Mouse (Mus musculus): Measurements from ENCODE around the gene Htr5b.

Htr5b gene

DNA sequence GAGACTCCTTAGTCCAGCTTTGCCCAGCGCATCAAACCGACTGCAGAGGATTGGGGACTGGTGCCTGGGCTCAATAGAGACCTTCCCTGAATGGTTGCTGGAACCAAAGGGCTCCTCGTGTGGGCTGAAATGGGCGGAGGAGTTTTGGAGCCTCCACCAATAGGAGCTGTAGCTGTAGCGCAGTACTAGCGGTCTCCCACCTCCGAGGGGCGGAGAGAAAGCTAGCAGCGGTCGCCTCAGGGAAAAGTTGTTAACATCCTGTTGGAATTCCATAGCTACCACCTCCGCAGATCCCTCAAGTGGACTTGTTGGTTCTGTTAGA is at the start of gene Htr5b:
Gene Htr5b, minus strand, starts transcription at position 67 of the 322 bp plus-strand sequence.
- no peak for DNase-seq

DNA sequence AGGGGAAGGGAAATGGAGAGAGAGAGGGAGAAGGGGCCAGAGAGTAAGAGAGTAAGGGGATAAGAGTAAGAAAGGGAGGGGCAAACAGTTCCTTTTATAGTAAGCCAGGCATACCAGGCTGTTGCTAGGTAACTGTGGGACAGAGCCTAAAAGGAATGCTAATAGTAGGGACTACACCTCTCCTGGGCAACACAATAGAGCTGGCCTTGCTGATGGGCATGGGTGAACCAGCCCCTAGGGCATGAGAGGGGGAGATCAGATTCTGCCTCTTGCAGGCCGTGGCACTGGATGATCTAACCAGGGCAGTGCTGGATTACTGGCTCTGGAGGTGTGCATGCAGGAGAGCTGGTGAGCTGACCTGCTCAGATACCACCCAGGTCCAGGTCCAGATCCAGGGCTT is 49.2 kb upstream of the Htr5b start:
- no peak for DNase-seq

DNA sequence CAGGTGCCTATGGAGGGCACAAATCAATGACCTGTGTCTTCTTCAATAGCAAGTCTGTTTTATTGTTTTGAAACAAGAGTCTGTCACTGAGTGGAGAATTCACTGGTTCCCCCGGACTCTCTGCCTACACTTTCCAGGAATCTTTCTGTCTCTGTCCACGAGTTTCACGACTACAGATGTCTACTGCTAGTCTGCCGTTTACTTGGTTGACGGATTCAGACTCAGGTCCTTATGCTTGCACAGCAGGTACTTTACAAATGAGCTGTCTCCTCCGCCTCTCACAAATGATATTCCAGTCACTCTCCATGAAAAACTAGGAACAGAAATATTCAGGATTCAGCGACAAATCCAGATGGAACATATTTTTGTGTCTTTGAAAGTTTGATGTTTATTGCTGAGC is 42.3 kb upstream of the Htr5b start:
- no peak for DNase-seq

DNA sequence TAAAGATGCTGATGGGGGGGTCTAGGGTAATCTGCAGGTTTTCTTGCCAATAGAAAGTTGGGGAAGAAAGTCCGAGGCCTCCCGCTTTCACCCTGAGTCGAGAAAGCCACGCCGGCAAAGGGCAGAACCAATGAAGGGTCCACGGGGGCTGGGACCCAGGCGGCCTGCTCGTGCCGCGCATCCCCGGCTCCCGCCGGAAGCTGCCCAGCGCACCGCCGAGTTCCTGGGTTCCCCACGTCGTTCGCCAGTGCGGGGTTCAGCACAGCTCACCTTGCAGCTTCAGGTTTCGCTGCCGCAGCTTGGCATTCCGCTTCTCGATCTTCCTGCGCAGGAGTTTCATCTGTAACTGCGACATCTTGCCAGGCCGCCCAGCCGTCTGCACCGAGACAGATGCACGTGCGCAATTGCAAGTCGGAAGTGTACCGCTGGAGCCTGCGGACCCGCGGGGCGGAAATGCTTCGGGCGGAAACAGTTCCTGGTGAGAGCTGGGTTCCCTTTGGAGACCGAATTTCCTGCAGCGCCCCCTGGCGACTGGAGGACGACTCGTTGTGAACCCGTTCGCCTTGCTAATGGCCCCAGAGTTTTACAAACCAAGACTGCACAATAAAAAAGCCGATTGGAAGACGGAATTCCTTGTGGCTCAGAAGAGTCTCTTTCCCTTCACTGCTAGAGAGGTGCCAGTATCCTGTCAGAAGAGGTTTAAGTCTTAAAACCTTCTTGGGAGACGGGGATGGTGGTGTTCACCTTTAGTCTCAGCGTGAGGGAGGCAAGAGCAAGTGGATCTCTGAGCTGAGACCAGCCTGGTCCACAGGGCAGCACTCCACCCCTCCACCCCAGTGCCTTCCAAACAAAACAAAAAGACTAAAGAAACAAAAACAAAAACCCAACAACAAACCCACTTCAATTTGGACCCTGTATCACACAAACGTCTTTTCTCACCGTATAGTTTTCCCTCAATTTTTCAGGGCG is 39.5 kb upstream of the Htr5b start, which contains the start of gene Ddx18:
Gene Ddx18, minus strand, starts transcription at position 469 of the 969 bp plus-strand sequence.
- peak; percentile 98 to 99 for DNase-seq

DNA sequence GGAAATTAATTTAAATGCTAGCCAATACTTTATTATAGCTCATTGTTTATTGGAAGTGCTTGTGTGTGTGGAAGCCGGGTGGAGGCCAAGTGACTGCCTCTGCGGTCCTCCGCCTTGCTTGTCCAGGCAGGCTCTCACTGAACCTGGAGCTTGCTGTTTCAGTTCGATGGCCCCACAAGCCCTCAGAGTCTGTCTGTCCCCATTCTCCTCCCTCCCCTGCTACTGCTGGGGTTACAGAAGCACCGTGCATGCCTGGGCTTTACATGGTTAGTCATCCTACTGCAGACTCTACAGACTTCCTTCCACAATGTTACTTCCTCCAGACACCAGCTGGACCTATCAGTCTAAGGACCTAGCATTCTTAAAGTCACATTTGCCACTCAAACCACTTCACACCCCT is 29.6 kb upstream of the Htr5b start:
- DNase-seq: no peak

DNA sequence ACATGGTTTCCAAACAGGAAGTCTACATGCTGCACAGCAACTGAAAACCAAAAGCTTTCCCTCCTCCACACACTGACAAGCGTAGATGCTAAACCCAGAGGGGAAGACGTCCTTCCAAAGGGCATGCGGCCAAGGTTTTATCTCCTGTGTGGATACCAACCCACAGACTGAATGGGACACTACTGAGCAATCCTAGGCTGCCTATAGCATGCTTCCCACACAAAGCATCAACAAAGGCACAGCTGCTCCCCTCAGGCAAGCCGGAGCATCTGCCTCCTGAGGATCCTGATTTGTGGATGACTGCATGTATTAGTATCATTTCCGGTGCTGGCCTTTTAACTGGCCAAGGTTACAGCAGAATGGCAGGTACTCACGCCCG is 23.2 kb upstream of the Htr5b start:
- no peak for DNase-seq

DNA sequence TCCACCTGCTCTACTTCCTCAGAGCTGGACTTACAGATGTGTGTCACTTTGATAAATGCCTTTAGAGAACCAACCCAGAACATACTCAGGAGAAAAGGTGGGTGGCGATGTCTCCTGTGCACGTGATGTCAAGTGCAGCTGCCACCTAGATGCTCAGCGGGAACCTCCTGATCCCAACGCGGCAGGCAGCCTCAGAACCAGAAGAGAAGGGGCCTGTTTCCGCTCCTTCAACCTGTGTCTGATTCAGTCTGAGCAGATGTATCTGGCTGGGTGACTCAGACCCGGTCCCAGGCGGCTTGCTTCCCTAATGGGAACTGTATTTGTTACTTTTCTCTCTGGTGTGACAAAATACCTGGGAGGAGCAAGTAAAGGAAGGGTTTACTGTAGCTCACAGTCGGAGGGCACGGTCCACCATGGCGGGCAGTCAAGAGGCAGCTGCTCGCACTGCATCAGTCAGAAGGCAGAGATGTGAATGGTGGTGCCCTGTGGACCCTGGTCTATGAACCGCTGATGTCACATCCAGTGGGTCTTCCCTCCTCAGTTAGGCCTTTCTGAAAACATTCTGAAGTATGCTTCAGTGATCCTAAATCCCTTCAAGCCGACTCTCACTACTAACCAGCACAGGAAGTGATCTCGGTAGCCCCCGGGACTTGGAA is 22.7 kb upstream of the Htr5b start:
- DNase-seq: no peak

DNA sequence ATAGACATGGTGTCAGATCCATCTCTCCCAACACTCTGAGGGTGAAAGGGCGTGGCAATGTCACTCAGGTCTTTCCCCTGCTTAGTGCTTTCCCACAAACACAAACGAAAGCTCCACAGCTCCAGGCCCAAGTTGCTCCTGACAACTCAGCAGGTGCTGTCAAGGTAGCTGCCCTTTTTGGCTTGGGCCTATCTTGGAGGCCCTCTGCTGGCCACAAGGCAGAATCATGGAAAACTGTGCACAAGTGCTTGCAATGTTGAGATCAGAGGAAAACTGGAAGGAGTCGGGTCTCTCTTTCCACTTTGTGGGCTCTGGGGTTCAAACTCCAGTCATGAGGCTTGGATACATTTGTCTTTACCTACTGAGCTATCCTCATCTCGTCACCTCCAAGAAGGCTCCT is 21.2 kb upstream of the Htr5b start:
- no peak for DNase-seq

DNA sequence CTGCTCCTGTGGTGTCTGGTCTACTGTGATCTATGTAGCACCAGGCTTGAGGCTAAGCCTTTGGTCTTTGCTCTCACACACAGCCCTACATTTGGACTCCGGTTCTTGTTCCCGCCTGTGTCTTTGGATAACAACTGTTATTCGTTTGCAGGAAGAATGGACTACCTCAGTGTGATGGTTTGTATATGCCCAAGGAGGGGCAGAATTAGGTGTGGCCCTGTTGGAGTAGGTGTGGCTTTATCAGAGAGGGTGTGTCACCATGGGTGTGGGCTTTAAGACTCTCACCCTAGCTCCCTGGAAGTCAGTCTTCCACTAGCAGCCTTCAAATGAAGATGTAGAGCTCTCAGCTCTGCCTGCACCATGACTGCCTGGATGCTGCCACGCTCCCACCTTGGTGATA is 20.4 kb upstream of the Htr5b start:
- DNase-seq: no peak

DNA sequence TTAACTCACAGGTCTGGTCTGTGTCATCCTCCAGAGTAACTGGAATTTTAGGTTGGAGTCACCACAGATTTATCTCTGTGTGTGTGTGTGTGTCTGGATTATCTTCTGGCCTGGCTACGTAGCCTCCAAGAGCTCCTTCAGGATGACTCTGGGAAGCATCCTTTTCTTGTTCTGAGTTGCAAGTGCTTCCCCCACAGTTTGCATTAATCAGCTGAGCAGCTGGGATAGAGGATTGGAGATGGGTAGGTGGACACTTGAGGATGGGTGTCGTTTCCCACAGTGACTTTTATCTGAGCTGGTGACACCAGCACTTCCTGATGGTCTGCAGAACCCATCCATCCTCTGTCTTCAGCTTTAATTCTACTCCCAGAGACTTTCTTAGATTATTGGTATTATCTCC is 18.6 kb upstream of the Htr5b start:
- DNase-seq: no peak

DNA sequence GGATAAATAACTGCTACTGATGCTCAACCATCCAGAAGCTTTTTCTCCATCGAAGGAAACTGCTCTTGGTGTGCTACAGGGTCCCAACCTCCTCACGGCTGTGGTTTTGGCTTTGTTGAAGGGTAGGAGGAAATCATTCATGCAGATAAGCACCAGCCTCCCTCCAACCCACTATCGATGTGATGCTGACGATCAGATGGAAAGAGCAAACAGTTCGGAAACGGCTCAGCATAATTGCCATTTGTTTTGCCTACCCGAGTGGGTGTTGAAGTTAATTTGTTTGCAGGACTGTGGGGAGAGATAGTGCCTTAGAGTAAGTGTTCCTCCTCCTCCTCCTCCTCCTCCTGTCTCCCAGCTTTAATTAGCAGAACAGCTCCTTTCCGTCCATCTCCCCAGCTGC is 12.1 kb upstream of the Htr5b start:
- DNase-seq: no peak

DNA sequence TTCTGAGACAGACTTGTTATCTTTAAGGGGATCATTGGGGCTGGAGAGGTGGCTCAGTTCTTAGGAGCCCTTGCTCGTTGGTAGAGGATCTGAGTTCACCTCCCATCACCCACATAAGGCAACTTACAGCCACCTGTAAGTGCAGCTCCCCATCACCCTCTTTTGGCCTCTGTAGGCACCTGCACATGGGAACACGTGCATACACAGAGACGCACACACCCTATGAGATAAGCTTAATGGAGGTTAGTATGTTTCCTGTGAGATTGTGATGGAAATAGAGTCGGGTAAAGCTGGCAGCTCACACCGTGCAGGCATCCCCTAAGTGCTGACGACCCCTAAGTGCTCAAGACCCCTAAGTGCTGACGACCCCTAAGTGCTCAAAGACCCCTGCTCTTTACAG is 3.2 kb upstream of the Htr5b start:
- no peak for DNase-seq

DNA sequence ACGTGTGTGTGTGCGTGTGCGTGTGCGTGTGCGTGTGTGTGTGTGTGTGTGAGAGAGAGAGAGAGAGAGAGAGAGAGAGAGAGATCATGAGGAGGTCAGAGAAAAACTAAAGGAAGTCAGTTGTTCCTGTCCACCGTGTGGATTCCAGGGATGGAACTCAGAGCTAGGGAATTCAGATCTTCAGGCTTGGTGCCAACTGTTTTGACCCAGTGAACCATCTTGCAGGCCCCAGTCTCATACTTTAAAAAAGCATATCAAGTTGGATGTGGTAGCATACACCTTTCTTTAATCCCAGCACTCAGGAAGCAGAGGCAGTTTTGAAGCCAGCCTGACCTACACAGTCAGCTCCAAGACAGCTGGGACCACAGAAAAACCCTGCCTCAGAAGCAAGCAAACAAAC is 1.0 kb upstream of the Htr5b start:
- DNase-seq: no peak

DNA sequence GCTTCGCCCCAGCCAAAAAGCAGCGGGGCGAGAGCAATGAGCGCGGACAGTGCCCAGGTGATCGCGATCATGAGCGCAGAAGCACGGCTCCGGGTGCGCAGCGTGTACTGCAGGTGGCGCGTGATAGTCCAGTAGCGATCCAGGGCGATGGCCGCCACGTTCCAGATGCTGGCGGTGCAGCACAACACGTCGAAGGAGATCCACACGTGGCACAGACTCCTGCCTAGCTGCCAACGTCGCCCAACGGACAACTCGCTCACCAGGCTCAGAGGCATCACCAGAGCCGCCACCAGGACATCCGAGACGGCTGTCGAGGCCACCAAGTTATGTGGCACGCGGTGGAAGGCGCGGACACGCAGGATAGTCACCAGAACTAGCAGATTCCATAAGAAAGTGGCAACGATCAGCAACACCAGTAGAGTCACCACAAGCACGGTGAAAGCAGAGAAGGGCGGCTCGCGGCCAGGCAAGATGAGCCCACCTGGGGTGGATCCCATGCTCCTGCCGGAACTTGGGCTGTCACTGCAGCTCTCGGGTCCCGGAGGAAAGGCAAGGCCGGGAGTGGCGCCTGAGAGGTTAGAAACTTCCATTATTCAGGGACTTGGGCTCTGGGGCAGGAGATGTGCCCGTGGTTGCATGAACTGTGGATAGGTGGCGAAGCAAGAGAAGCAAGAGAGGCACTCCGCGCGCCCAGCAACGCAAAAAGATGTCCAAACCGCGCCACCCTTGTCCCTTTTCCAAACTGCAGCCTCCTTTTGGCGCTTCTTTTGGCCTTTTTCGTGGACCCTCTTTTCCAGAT is 466 bp downstream of the Htr5b start:
- no peak for DNase-seq

DNA sequence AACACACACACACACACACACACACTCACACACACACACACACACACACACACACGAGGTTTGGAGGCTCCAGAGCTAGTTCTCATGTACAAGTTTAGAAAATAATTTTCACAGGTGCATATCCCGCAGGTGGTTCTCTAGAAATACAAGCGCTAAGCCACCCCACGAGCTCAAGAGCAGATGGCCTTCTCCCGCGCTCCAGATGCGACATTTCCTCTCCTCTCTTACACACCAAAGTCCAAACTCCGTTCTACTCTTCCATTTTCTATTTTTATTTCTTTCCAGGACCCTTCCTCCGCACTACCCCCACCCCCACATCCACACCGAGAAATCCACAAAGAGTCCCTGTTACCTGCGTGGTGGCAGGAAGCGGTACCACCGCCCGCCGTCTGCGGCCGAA is 1.2 kb downstream of the Htr5b start:
- no peak for DNase-seq

DNA sequence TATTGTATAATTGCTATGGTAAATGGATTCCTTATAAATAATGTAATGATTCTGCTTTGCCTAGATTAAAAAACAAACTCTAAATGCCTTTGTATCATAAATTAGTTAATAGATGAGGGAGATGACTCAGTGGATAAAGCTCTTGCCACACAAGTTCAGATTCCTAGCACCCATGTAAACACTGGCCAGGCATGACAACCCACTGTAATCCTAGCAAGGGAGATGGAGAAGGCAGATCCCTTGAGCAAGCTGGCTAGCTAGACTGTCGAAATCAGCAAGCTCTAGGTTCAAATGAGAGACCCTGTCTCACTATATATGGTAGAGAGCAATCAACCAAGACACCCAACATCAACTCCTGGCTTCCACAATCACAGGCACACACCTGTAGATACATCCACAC is 9.7 kb downstream of the Htr5b start:
- no peak for DNase-seq

DNA sequence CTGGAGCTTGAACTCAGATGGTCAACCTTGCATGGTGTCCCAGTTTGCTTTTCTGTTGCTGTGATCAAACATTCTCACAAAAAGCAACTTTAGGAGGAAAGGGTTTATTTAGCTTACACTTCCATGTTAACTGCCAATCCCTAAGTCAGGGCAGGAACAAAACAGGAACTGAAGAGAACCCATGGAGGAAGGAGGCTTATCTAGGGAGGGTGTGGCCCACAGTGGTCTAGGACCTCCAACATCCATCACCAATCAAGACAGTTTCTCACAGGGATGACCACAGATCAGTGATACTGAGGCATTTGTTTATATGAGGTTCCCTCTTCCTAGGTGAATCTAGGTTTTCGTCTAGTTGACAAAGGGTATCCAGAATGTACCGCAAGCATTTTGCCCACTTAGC is 16.3 kb downstream of the Htr5b start:
- DNase-seq: no peak

DNA sequence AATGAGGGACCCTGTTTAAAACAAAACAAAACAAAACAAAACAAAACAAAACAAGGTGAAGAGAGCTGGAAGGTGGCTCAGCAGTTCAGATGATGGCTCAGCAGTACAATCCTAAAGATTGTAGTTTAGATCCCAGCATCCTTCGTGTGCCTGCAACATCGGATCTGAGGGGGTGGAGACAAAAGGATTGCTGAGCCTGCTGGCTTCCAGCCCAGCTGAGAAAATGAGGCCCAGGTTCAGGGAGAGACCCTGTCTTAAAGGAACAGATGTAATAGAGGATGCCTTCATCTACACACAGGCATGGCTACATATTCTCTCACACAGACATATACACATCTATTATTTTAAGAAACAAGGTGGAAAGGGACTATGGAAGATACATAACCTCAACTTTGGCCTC is 17.1 kb downstream of the Htr5b start:
- DNase-seq: no peak

DNA sequence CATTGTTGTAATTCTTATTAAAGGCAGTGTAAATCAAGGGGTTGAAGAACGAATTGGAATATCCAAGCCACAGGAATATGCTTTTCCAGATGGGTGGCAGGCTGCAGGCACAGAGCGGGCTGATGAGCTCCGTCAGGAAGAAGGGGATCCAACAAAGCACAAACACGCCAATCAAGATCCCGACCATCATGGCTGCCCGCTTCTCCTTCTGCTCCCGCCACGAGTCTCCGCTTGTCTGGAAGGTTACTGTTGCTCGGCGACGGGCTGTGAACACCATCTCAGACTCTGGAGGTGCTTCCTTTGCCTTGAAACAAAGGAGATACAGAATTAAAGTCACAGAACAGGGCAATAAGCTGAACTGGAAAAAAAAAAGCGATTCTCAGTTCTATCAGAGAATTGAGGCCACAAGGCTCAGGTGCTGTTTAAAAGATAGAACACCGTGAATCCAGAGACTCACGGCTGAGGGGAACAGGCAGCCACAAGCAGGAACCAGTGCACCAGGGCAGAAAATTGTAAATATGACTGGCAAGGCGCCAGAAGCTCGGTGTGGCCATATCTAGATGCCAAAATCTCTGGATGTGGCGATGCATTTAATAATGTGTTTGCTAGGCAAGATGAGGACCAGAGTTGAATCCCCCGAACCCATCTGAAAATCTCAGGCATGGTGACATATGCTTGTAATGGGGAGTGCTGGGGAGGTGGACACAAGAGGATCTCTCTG is 17.7 kb downstream of the Htr5b start:
- DNase-seq: peak; percentile 21 to 33

DNA sequence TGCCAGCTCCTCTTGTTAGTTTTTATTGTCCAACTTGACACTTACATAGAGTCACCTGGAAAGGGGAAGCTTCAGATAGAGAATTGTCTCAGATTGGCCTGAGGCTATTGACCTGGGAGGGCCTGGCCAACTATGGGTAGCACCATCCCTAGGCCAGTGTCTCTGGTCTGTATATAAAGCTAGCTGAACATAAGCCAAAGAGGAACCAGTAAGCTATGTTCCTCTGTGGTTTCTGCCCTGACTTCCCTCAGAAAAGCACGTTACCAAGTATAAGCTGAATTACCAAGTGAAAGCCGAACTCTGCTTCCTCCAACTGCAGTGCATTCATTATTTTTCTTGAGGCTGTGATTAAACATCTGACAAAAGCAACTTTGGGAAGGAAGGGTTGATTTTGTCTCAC is 19.5 kb downstream of the Htr5b start:
- no peak for DNase-seq

DNA sequence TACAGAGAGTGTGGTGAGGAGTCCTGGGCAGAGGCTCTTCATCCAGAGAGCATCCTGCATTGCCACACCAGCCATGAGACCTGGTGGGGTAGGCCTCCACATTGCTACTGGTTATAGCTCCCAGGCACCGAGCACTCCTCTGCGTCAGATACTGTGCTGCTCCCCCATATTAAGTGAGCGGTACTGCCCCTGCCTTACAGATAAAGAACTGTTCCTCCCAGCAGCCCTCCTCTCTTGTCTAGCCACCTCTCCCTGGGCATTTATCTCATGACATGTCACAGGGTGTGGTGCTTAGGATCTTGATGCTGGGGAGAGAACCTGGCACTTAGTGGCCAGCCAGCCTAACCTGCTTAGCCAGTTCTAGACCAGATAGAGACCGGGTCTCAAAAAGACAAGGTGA is 31.2 kb downstream of the Htr5b start:
- DNase-seq: no peak

DNA sequence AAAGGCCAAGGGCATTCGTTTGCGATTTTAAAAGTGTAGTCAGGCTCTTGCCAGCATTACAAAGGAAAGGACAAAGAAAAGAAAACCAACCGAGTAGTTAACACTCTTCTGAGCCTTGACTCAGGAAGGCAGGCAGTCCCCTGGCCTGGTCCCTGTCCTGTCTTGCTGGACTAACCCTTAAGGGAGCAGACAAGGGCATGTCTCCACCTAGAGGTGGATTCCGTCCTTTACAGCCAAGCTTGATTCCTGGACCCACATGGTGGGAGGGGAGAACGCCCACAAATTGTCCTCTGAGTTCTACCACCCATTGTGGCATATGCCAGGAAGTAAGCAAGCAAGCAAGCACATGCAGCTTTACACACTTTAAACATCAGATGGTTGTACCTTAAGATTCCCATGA is 38.0 kb downstream of the Htr5b start:
- no peak for DNase-seq

DNA sequence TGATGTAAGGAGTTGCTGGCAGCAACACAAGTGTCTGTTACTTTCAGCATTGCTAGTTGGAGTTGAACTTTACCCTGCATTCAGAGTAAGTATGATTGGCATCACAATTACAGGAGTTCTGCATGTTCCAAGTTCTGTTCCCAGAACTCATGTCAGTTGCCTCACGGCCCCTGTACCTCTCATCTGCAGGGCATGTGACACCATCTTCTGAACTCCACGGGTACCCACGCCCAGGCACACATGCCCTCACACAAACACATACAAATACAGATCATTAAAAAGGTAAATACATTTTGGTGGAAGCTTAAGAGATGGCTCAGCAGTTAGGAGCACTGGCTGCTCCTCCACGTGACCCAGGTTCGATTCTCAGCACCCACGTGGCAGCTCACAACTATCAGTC is 41.5 kb downstream of the Htr5b start:
- no peak for DNase-seq

All from cerebellum, postnatal 36 days (tissue).